Mouse (Mus musculus) heart, embryonic 15.5 days (tissue): ENCODE measurements around the gene Spink4. TPM values are rescaled to one million over a fixed set of nuclear protein-coding genes. Genes with fewer than 3 reads are reported as not detected.

Experiments used
- ATAC-seq: fragments of 200-750 bp; cut with Nextera tagmentation; replicated peaks from 2 replicates; pipeline ENCODE4 v1.8.0; 2017; ENCODE audit warnings: low read depth, moderate TSS enrichment; ENCODE audit not compliant: insufficient number of reproducible peaks, insufficient read depth, low FRiP score
- H3K27ac ChIP-seq: fragments of 300-500 bp; sonication (generic); 2 replicates; pipeline ENCODE4 v1.5.1; 2015; ENCODE audit warnings: mild to moderate bottlenecking, inconsistent platforms
- H3K27me3 ChIP-seq: fragments of 300-500 bp; sonication (generic); 2 replicates; pipeline ENCODE4 v1.6.1; 2015; ENCODE audit warnings: inconsistent platforms
- H3K36me3 ChIP-seq: fragments of 300-500 bp; sonication (generic); 2 replicates; pipeline ENCODE4 v1.6.1; 2015; ENCODE audit warnings: mild to moderate bottlenecking, inconsistent platforms
- H3K4me1 ChIP-seq: fragments of 300-500 bp; sonication (generic); replicated peaks from 2 replicates; pipeline ENCODE4 v1.6.1; 2015; ENCODE audit warnings: inconsistent platforms
- H3K4me2 ChIP-seq: fragments of 300-500 bp; sonication (generic); 2 replicates; pipeline ENCODE4 v1.6.1; 2015; ENCODE audit warnings: inconsistent platforms, mild to moderate bottlenecking, moderate library complexity
- H3K4me3 ChIP-seq: fragments of 300-500 bp; sonication (generic); 2 replicates; pipeline ENCODE4 v1.5.1; 2015; ENCODE audit warnings: mild to moderate bottlenecking, inconsistent platforms
- H3K9ac ChIP-seq: fragments of 300-500 bp; sonication (generic); 2 replicates; pipeline ENCODE4 v1.6.1; 2015; ENCODE audit warnings: mild to moderate bottlenecking, inconsistent platforms
- H3K9me3 ChIP-seq: fragments of 300-500 bp; sonication (generic); replicated peaks from 2 replicates; pipeline ENCODE4 v1.6.1; 2016; ENCODE audit warnings: inconsistent platforms
- WGBS: fragments of 180-500 bp; shearing (Covaris S2); methylation state at CpG from one replicate; pipeline ENCODE4 v1.1.7; 2015; ENCODE audit warnings: mixed read lengths; 5-methylcytosine and 5-hydroxymethylcytosine counted together
- polyA plus RNA-seq: library from polyadenylated mRNA; unstranded; fragments of >200 nt; fragmentation: Nextera tagmentation; extraction: Ambion mirVana; gene quantifications from 2 replicates; pipeline ENCODE4 v1.2.1, GENCODE M21; 2015

The Spink4 gene
- polyA plus RNA-seq, 1 experiment from 2014 or later: 8.2 TPM

GRCm38 (mm10) chr4:40885166-40885525, 34.7 kb upstream of the Spink4 start:
- Histone ChIP-seq H3K9me3 (no peaks in the 10 kb centered on the region), H3K36me3 (no peaks in the 10 kb centered on the region), H3K4me3 (no peak overlapping the region), H3K27ac (no peak overlapping the region), H3K4me2 (no peak overlapping the region), H3K27me3 (no peaks in the 10 kb centered on the region), H3K4me1 (0 out of 2 replicates have a peak, but pooled peaks cover 4% of the 10 kb centered on the region), H3K9ac (no peak overlapping the region)
- 76% methylated on average over 2 of the region's 2 CpGs for WGBS
- ATAC-seq: no peak

- WGBS: 41% methylated on average over 4 of the region's 4 CpGs
- no peak for ATAC-seq
- Histone ChIP-seq H3K4me2 (no peak overlapping the region), H3K4me1 (0 out of 2 replicates have a peak, but pooled peaks cover 4% of the 10 kb centered on the region), H3K36me3 (no peaks in the 10 kb centered on the region), H3K27me3 (no peaks in the 10 kb centered on the region), H3K4me3 (no peak overlapping the region), H3K9me3 (no peaks in the 10 kb centered on the region), H3K27ac (no peak overlapping the region), H3K9ac (no peak overlapping the region)
Observed at GRCm38 (mm10) chr4:40885883-40886282, 34.0 kb upstream of the Spink4 start.

- H3K9me3 ChIP-seq: no peaks in the 10 kb centered on the region
- WGBS: 77% methylated on average over 11 of the region's 11 CpGs
- H3K4me3 ChIP-seq: no peak overlapping the region
Observed at GRCm38 (mm10) chr4:40888839-40889238, 31.0 kb upstream of the Spink4 start.

GRCm38 (mm10) chr4:40889252-40889651, 30.6 kb upstream of the Spink4 start:
- Histone ChIP-seq H3K9me3 (no peaks in the 10 kb centered on the region), H3K4me3 (no peak overlapping the region), H3K27ac (no peak overlapping the region), H3K4me1 (0 out of 2 replicates have a peak, but pooled peaks cover 4% of the 10 kb centered on the region), H3K4me2 (no peak overlapping the region), H3K9ac (no peak overlapping the region), H3K27me3 (no peaks in the 10 kb centered on the region), H3K36me3 (no peaks in the 10 kb centered on the region)
- WGBS: 32% methylated on average over 3 of the region's 3 CpGs
- no peak for ATAC-seq

More at GRCm38 (mm10) chr4:40888839-40889238, 31.0 kb upstream of the Spink4 start:
- no peaks in the 10 kb centered on the region for H3K36me3 ChIP-seq
- H3K27me3 ChIP-seq: no peaks in the 10 kb centered on the region
- H3K4me1 ChIP-seq: 0 out of 2 replicates have a peak, but pooled peaks cover 4% of the 10 kb centered on the region
- H3K4me2 ChIP-seq: no peak overlapping the region
- no peak for ATAC-seq
- H3K27ac ChIP-seq: no peak overlapping the region
- no peak overlapping the region for H3K9ac ChIP-seq

- Histone ChIP-seq H3K9me3 (no peaks in the 10 kb centered on the region), H3K36me3 (no peaks in the 10 kb centered on the region), H3K4me1 (0 out of 2 replicates have a peak, but pooled peaks cover 4% of the 10 kb centered on the region), H3K27ac (no peak overlapping the region), H3K27me3 (no peaks in the 10 kb centered on the region), H3K4me2 (no peak overlapping the region), H3K4me3 (no peak overlapping the region), H3K9ac (no peak overlapping the region)
- 70% methylated on average over 4 of the region's 4 CpGs for WGBS
- ATAC-seq: no peak
Observed at GRCm38 (mm10) chr4:40889983-40890382, 29.9 kb upstream of the Spink4 start.

- no peaks in the 10 kb centered on the region for H3K36me3 ChIP-seq
- no peak for ATAC-seq
- no peaks in the 10 kb centered on the region for H3K27me3 ChIP-seq
- no peak overlapping the region for H3K4me2 ChIP-seq
- 0 out of 2 replicates have a peak, but pooled peaks cover 4% of the 10 kb centered on the region for H3K4me1 ChIP-seq
- WGBS: 56% methylated on average over 5 of the region's 5 CpGs
- H3K9me3 ChIP-seq: no peaks in the 10 kb centered on the region
- H3K27ac ChIP-seq: no peak overlapping the region
- no peak overlapping the region for H3K9ac ChIP-seq
- H3K4me3 ChIP-seq: no peak overlapping the region
Observed at GRCm38 (mm10) chr4:40891206-40891605, 28.6 kb upstream of the Spink4 start.

- WGBS: 86% methylated on average over 3 of the region's 3 CpGs
- Histone ChIP-seq H3K36me3 (no peaks in the 10 kb centered on the region), H3K4me2 (no peak overlapping the region), H3K27me3 (no peaks in the 10 kb centered on the region), H3K27ac (no peak overlapping the region), H3K4me3 (no peak overlapping the region), H3K9ac (no peak overlapping the region), H3K9me3 (no peaks in the 10 kb centered on the region), H3K4me1 (no peaks in the 10 kb centered on the region)
- no peak for ATAC-seq
Observed at GRCm38 (mm10) chr4:40895118-40895517, 24.7 kb upstream of the Spink4 start.

GRCm38 (mm10) chr4:40895646-40896045, 24.2 kb upstream of the Spink4 start:
- no peak overlapping the region for H3K4me3 ChIP-seq
- no peaks in the 10 kb centered on the region for H3K9me3 ChIP-seq
- no peak overlapping the region for H3K4me2 ChIP-seq
- no peak overlapping the region for H3K27ac ChIP-seq
- no peaks in the 10 kb centered on the region for H3K4me1 ChIP-seq
- ATAC-seq: no peak
- 93% methylated on average over 2 of the region's 2 CpGs for WGBS
- no peaks in the 10 kb centered on the region for H3K36me3 ChIP-seq
- no peaks in the 10 kb centered on the region for H3K27me3 ChIP-seq
- no peak overlapping the region for H3K9ac ChIP-seq

GRCm38 (mm10) chr4:40898476-40899044, 21.3 kb upstream of the Spink4 start:
- Histone ChIP-seq H3K4me3 (no peak overlapping the region), H3K4me2 (no peak overlapping the region), H3K27me3 (no peaks in the 10 kb centered on the region), H3K4me1 (no peaks in the 10 kb centered on the region), H3K9me3 (no peaks in the 10 kb centered on the region), H3K36me3 (no peaks in the 10 kb centered on the region), H3K27ac (no peak overlapping the region), H3K9ac (no peak overlapping the region)
- 78% methylated on average over 6 of the region's 6 CpGs for WGBS
- ATAC-seq: no peak

GRCm38 (mm10) chr4:40899264-40899663, 20.6 kb upstream of the Spink4 start:
- Histone ChIP-seq H3K9ac (no peak overlapping the region), H3K27ac (no peak overlapping the region), H3K27me3 (no peaks in the 10 kb centered on the region), H3K36me3 (no peaks in the 10 kb centered on the region), H3K4me3 (no peak overlapping the region), H3K4me1 (no peaks in the 10 kb centered on the region), H3K4me2 (no peak overlapping the region), H3K9me3 (no peaks in the 10 kb centered on the region)
- WGBS: 61% methylated on average over 2 of the region's 2 CpGs
- ATAC-seq: no peak

- H3K27ac ChIP-seq: no peak overlapping the region
- ATAC-seq: no peak
- 86% methylated on average over 3 of the region's 3 CpGs for WGBS
- no peaks in the 10 kb centered on the region for H3K27me3 ChIP-seq
- H3K4me2 ChIP-seq: no peak overlapping the region
- no peak overlapping the region for H3K9ac ChIP-seq
- no peaks in the 10 kb centered on the region for H3K36me3 ChIP-seq
- no peak overlapping the region for H3K4me3 ChIP-seq
- H3K9me3 ChIP-seq: no peaks in the 10 kb centered on the region
- H3K4me1 ChIP-seq: no peaks in the 10 kb centered on the region
Observed at GRCm38 (mm10) chr4:40900071-40900470, 19.8 kb upstream of the Spink4 start.

GRCm38 (mm10) chr4:40900612-40901011, 19.2 kb upstream of the Spink4 start:
- WGBS: 84% methylated on average over 4 of the region's 4 CpGs
- no peak overlapping the region for H3K4me3 ChIP-seq
- no peaks in the 10 kb centered on the region for H3K27me3 ChIP-seq
- no peak overlapping the region for H3K9ac ChIP-seq
- no peak overlapping the region for H3K4me2 ChIP-seq
- ATAC-seq: no peak
- no peak overlapping the region for H3K27ac ChIP-seq
- H3K4me1 ChIP-seq: no peaks in the 10 kb centered on the region
- no peaks in the 10 kb centered on the region for H3K9me3 ChIP-seq
- H3K36me3 ChIP-seq: no peaks in the 10 kb centered on the region
